Mouse (Mus musculus) liver, adult 2 months (tissue): ENCODE data around the gene Sgms2.

Experiments used
- CTCF ChIP-seq: fragments of 200-500 bp; IDR thresholded peaks from 2 replicates; pipeline ENCODE4 v1.5.1; 2011; ENCODE audit warnings: low read depth, low read length, control low read depth
- POLR2A ChIP-seq: fragments of 200-500 bp; IDR thresholded peaks from 2 replicates; pipeline ENCODE4 v1.6.1; 2011; ENCODE audit warnings: low read length, control low read depth; ENCODE audit not compliant: insufficient read depth; ENCODE audit errors: extremely low read depth

GRCm38 (mm10) chr3:131496506-131497122 lies 5.4 kb upstream of the Sgms2 start:
- TF ChIP-seq CTCF (no peak), POLR2A (no peak)
